Mouse (Mus musculus): ENCODE results near the gene Zbtb9. TPM values are rescaled to one million over a fixed set of nuclear protein-coding genes. Genes with fewer than 3 reads are reported as not detected.

Zbtb9 gene
- polyA plus RNA-seq, 1 experiment from 2014 or later, result 17.8 TPM

GRCm38 (mm10) chr17:27017564-27018499, 44.9 kb downstream of the Zbtb9 start:
- Histone ChIP-seq H3K27ac (peak overlapping the region; percentile 78), H3K9me3 (no peaks in the 10 kb centered on the region)
- peak; percentile 62 for ATAC-seq (ENCODE audit: insufficient number of reproducible peaks, insufficient read depth, low FRiP score, low TSS enrichment, low read depth)

GRCm38 (mm10) chr17:27018555-27019196, 45.7 kb downstream of the Zbtb9 start:
- no peaks in the 10 kb centered on the region for H3K27me3 ChIP-seq
- peaks cover 11% of the 10 kb centered on the region for H3K4me1 ChIP-seq (replicated peaks)
- no peaks in the 10 kb centered on the region for H3K9me3 ChIP-seq
- WGBS, result 32% methylated on average over 12 of the region's 12 CpGs
- H3K4me3 ChIP-seq (replicated peaks), result peak overlapping the region; percentile 50
- H3K9ac ChIP-seq (replicated peaks), result peak overlapping the region; percentile 52; the same call in 1 of the 2 replicates
- H3K4me2 ChIP-seq, result peak overlapping the region; percentile 62
- H3K36me3 ChIP-seq, result peaks cover 44% of the 10 kb centered on the region
- no peak for ATAC-seq (ENCODE audit: insufficient number of reproducible peaks, insufficient read depth, low FRiP score, low TSS enrichment, low read depth)
- peak overlapping the region; percentile 78 for H3K27ac ChIP-seq

More at GRCm38 (mm10) chr17:27017564-27018499, 44.9 kb downstream of the Zbtb9 start:
- WGBS, result 7% methylated on average over 34 of the region's 34 CpGs
- Histone ChIP-seq H3K4me3 (replicated peaks) (peak overlapping the region; percentile 50), H3K4me1 (replicated peaks) (peaks cover 12% of the 10 kb centered on the region), H3K36me3 (peaks cover 36% of the 10 kb centered on the region), H3K4me2 (peak overlapping the region; percentile 62), H3K27me3 (no peaks in the 10 kb centered on the region), H3K9ac (replicated peaks) (peak overlapping the region; percentile 52)

DNA sequence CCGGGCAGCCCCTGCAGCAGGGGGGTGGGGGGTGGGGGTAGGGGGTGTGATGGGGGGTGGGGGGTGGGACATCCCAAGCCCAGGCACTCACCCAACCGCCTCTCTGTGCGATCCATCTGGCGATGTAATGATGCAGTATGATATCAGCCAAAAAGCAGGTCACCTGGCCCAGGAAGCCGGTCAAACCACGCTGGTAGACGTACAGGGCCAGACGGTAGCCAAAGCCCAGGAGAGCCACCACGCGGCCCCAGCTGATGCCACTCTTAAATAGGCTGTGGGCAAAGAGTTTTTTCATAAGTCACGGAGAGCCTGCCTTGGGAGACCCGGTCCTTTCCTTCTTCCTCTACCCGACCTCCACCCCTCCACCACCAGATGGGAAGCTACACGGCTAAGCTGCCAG, 48.1 kb downstream of the Zbtb9 start:
- H3K27me3 ChIP-seq, result no peaks in the 10 kb centered on the region
- peaks cover 11% of the 10 kb centered on the region for H3K4me1 ChIP-seq (replicated peaks)
- H3K4me3 ChIP-seq (replicated peaks), result no peak overlapping the region
- no peak overlapping the region for H3K9ac ChIP-seq (replicated peaks)
- WGBS, result 96% methylated on average over 14 of the region's 14 CpGs
- H3K4me2 ChIP-seq, result no peak overlapping the region
- ATAC-seq (ENCODE audit: insufficient number of reproducible peaks, insufficient read depth, low FRiP score, low TSS enrichment, low read depth), result no peak
- peaks cover 68% of the 10 kb centered on the region for H3K36me3 ChIP-seq
- H3K9me3 ChIP-seq, result no peaks in the 10 kb centered on the region
- no peak overlapping the region for H3K27ac ChIP-seq

GRCm38 (mm10) chr17:27021736-27022135, 48.8 kb downstream of the Zbtb9 start:
- Histone ChIP-seq H3K4me1 (replicated peaks) (peaks cover 11% of the 10 kb centered on the region), H3K4me2 (no peak overlapping the region), H3K9ac (replicated peaks) (no peak overlapping the region), H3K9me3 (no peaks in the 10 kb centered on the region), H3K36me3 (peaks cover 72% of the 10 kb centered on the region), H3K27ac (no peak overlapping the region), H3K27me3 (no peaks in the 10 kb centered on the region), H3K4me3 (replicated peaks) (no peak overlapping the region)
- WGBS, result 91% methylated on average over 9 of the region's 9 CpGs
- ATAC-seq (ENCODE audit: insufficient number of reproducible peaks, insufficient read depth, low FRiP score, low TSS enrichment, low read depth), result no peak

DNA sequence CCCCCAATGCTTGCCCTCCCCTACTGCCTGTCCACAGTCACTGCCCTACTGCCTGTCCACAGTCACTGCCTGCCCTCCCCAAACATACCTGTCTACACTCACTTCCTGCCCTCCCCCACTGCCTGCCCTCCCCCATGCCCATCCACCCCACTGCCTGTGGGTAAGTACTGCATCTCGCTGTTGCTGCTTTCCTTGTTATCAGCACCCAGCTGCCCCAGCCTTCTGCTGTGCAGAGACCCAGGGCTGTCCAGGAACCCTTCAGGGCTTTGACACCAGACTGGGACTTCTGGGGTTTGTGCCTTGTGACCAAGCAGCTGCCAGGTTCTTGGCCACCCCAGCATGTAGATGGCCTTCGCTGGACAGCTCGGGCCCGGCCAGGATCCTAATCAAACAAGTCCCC, 50.4 kb downstream of the Zbtb9 start:
- 93% methylated on average over 4 of the region's 4 CpGs for WGBS
- H3K36me3 ChIP-seq, result peaks cover 72% of the 10 kb centered on the region
- H3K9ac ChIP-seq (replicated peaks), result no peak overlapping the region
- no peak overlapping the region for H3K27ac ChIP-seq
- H3K27me3 ChIP-seq, result no peaks in the 10 kb centered on the region
- H3K4me1 ChIP-seq (replicated peaks), result peaks cover 14% of the 10 kb centered on the region
- no peak overlapping the region for H3K4me3 ChIP-seq (replicated peaks)
- H3K4me2 ChIP-seq, result no peak overlapping the region
- H3K9me3 ChIP-seq, result no peaks in the 10 kb centered on the region
- ATAC-seq (ENCODE audit: insufficient number of reproducible peaks, insufficient read depth, low FRiP score, low TSS enrichment, low read depth), result no peak

- H3K9ac ChIP-seq (replicated peaks), result no peak overlapping the region
- WGBS, result 96% methylated on average over 17 of the region's 17 CpGs
- no peak overlapping the region for H3K4me3 ChIP-seq (replicated peaks)
- peaks cover 60% of the 10 kb centered on the region for H3K36me3 ChIP-seq
- no peak overlapping the region for H3K4me2 ChIP-seq
- peaks cover 16% of the 10 kb centered on the region for H3K4me1 ChIP-seq (replicated peaks)
- no peak for ATAC-seq (ENCODE audit: insufficient number of reproducible peaks, insufficient read depth, low FRiP score, low TSS enrichment, low read depth)
- no peak overlapping the region for H3K27ac ChIP-seq
- H3K9me3 ChIP-seq, result no peaks in the 10 kb centered on the region
- H3K27me3 ChIP-seq, result no peaks in the 10 kb centered on the region
Observed at GRCm38 (mm10) chr17:27025326-27025902, 52.4 kb downstream of the Zbtb9 start.

DNA sequence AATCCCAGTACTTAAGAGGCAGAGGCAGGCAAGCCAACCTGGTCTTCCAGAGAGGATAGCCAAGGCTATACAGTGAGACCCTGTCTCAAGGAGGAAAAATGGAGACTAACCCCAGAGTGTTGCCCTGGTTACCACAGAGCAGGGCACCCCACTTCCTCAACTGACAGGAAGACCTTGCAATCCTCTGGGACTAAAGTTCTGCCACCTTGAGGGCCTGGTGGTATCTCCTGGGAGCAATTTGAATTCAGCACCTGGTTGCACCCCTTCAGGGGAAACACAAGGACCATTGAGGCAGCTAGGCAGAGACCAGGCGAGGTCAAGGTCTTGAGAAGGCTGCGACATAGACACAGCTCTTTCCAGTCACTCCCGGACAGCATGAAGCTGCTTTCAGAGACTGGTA, 53.0 kb downstream of the Zbtb9 start:
- no peak overlapping the region for H3K4me2 ChIP-seq
- H3K27ac ChIP-seq, result no peak overlapping the region
- WGBS, result 90% methylated on average over 3 of the region's 3 CpGs
- no peak overlapping the region for H3K9ac ChIP-seq (replicated peaks)
- peaks cover 16% of the 10 kb centered on the region for H3K4me1 ChIP-seq (replicated peaks)
- ATAC-seq (ENCODE audit: insufficient number of reproducible peaks, insufficient read depth, low FRiP score, low TSS enrichment, low read depth), result no peak
- no peaks in the 10 kb centered on the region for H3K9me3 ChIP-seq
- no peak overlapping the region for H3K4me3 ChIP-seq (replicated peaks)
- H3K27me3 ChIP-seq, result no peaks in the 10 kb centered on the region
- H3K36me3 ChIP-seq, result peaks cover 55% of the 10 kb centered on the region

DNA sequence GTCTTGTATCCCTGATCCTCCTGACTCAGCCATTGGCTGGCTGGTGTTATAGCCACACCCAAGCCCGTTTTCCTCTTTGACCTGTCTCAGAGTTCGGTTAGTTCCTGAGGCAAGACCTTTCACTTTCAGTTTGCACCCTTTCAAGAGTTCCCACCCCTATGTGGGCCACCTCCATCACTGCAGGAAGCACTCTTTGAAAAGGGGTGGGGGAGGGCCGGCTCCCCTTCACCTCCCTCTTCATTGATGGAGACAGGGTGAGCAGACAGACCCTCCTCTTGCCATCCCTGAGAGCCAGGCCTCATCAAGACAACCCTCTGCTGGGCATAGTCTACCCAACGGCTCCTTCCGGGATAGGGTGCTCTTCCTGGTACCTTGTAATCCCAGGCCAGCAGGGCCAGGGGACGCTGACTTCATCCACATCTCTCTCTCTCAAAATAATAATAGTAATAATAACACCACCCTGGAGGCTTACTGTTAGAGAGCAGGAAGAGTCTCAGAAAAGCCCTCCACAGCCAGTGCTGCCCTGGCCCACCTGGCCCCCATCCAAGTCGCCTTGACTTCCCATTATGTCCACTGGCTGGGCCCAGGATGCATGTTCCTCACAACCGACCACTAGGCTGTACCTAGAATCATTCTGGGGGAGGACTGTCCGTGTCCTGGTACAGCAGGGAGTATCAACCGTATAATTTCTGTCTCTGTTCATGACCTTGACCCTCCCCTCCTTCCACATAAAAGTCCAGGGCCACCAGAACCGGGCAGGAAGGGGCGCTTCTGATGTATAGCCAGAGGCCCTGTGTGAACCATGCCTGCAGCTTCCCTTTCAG, 54.7 kb downstream of the Zbtb9 start:
- 22% methylated on average over 12 of the region's 12 CpGs for WGBS
- Histone ChIP-seq H3K4me2 (peak overlapping the region; percentile 90), H3K9me3 (no peaks in the 10 kb centered on the region), H3K27me3 (no peaks in the 10 kb centered on the region), H3K4me3 (replicated peaks) (peak overlapping the region; percentile 70), H3K9ac (replicated peaks) (peak overlapping the region; percentile 94), H3K27ac (peak overlapping the region; percentile 82), H3K36me3 (peaks cover 38% of the 10 kb centered on the region), H3K4me1 (replicated peaks) (peaks cover 18% of the 10 kb centered on the region)
- no peak for ATAC-seq (ENCODE audit: insufficient number of reproducible peaks, insufficient read depth, low FRiP score, low TSS enrichment, low read depth)

- WGBS, result 2% methylated on average over 19 of the region's 19 CpGs
- Histone ChIP-seq H3K27ac (peak overlapping the region; percentile 82), H3K4me2 (peak overlapping the region; percentile 90), H3K36me3 (peaks cover 31% of the 10 kb centered on the region), H3K4me3 (replicated peaks) (peak overlapping the region; percentile 70), H3K9ac (replicated peaks) (peak overlapping the region; percentile 94), H3K9me3 (no peaks in the 10 kb centered on the region), H3K4me1 (replicated peaks) (peaks cover 20% of the 10 kb centered on the region), H3K27me3 (no peaks in the 10 kb centered on the region)
- peak; percentile 63 for ATAC-seq (ENCODE audit: insufficient number of reproducible peaks, insufficient read depth, low FRiP score, low TSS enrichment, low read depth)
Observed at GRCm38 (mm10) chr17:27028284-27028795, 55.4 kb downstream of the Zbtb9 start.

- 100% methylated on average over 1 of the region's 4 CpGs for WGBS
Observed at GRCm38 (mm10) chr17:27028909-27029308, 55.9 kb downstream of the Zbtb9 start, which contains the start of gene Bak1. TSS of gene Bak1 (minus strand) at chr17:27029009.

More at GRCm38 (mm10) chr17:27028909-27029308, 55.9 kb downstream of the Zbtb9 start, which contains the start of gene Bak1:
- no peak; the same call in 1 of the 2 replicates for ATAC-seq (ENCODE audit: insufficient number of reproducible peaks, insufficient read depth, low FRiP score, low TSS enrichment, low read depth)
- H3K4me2 ChIP-seq, result peak within 1 kb of the TSS; percentile 90
- peaks cover 20% of the 10 kb centered on the region for H3K4me1 ChIP-seq (replicated peaks)
- H3K27ac ChIP-seq, result peak within 1 kb of the TSS; percentile 82
- peak within 1 kb of the TSS; percentile 70 for H3K4me3 ChIP-seq (replicated peaks)
- peak within 1 kb of the TSS; percentile 94 for H3K9ac ChIP-seq (replicated peaks)
- H3K36me3 ChIP-seq, result peaks cover 26% of the 10 kb centered on the region
- H3K9me3 ChIP-seq, result no peaks in the 10 kb centered on the region
- no peaks in the 10 kb centered on the region for H3K27me3 ChIP-seq
